Mouse (Mus musculus): ENCODE measurements around the gene Rtl6. TPM values are rescaled to one million over a fixed set of nuclear protein-coding genes. Genes with fewer than 3 reads are reported as not detected.
A peak's percentile ranks its signal among the peaks of the same experiment; 100 is the strongest.

Rtl6 gene
- polyA plus RNA-seq, 1 experiment from 2014 or later, result 27.6 TPM

- Histone ChIP-seq H3K36me3 (ENCODE audit: control insufficient read depth, insufficient read depth, low read length) (no peaks in the 10 kb centered on the region), H3K9ac (replicated peaks; ENCODE audit: low read depth, low read length) (no peak overlapping the region), H3K4me2 (ENCODE audit: low read depth, low read length) (no peak overlapping the region), H3K27me3 (ENCODE audit: control insufficient read depth, insufficient read depth, low read length) (no peaks in the 10 kb centered on the region), H3K9me3 (ENCODE audit: control insufficient read depth, low read length) (no peaks in the 10 kb centered on the region), H3K4me3 (ENCODE audit: low read depth, low read length) (no peak overlapping the region), H3K4me1 (ENCODE audit: control insufficient read depth, insufficient read depth, low read length) (peaks cover 11% of the 10 kb centered on the region; the same call in 1 of the 2 replicates), H3K27ac (ENCODE audit: low read depth, low read length) (no peak overlapping the region)
- WGBS, result 75% methylated on average over 5 of the region's 5 CpGs
- ATAC-seq (ENCODE audit: low read depth), result peak; percentile 41; the same call in 1 of the 2 replicates
Observed at GRCm38 (mm10) chr15:84592240-84592639, 34.6 kb upstream of the Rtl6 start.

DNA sequence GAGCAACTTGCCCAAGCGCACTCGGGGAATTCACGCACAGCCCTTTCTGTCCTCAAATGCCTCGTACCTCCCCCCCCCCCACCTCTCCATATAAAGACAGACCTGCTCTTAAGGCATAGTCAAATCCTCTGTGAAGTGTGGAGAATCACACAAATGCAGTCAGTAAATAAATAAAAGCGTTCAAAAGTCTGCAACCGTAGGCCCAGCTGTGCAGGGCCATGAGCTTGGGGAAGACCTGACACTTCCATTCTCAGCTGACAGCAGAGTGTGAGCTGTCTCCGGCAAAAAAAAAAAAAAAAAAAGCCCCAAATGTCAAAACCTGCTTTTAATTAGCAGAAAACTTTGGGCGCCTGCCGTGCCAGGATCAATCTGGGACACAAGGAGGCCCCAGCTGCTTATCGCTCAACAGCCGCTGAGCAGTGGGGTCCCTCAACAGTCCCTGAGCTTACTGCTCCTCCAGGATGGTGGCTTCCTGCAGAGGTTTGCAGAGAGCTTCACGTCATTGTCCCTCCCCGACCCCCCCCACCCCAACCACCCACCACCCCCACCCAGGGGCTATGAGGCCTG, 34.0 kb upstream of the Rtl6 start:
- Histone ChIP-seq H3K4me2 (ENCODE audit: low read depth, low read length) (no peak overlapping the region), H3K36me3 (ENCODE audit: control insufficient read depth, insufficient read depth, low read length) (no peaks in the 10 kb centered on the region), H3K27ac (ENCODE audit: low read depth, low read length) (no peak overlapping the region), H3K4me3 (ENCODE audit: low read depth, low read length) (no peak overlapping the region), H3K9me3 (ENCODE audit: control insufficient read depth, low read length) (no peaks in the 10 kb centered on the region), H3K4me1 (ENCODE audit: control insufficient read depth, insufficient read depth, low read length) (peaks cover 11% of the 10 kb centered on the region; the same call in 1 of the 2 replicates), H3K27me3 (ENCODE audit: control insufficient read depth, insufficient read depth, low read length) (no peaks in the 10 kb centered on the region), H3K9ac (replicated peaks; ENCODE audit: low read depth, low read length) (no peak overlapping the region)
- 34% methylated on average over 13 of the region's 13 CpGs for WGBS
- no peak for ATAC-seq (ENCODE audit: low read depth)

DNA sequence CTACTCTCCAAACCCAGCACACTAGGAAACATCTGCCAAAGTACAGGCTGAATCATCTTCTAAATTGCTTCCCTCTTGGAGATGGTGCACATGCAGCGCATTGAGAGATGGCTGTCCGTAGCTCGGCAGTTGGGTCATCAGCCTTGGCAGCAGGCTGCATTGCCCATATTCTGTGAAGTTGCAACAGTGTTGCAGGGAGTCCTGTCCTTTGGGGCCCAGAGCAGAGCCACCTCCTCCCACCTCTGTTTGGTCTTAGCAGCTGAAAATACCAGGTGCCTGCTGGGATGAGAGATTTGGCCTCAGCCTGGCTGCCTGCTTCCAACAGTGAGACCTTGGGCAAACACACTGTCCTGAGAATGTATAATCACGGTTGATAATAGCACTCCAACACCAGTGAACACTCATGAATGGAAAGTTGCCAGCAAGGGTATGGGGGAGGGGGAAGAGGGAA, 30.8 kb upstream of the Rtl6 start:
- Histone ChIP-seq H3K9me3 (ENCODE audit: control insufficient read depth, low read length) (no peaks in the 10 kb centered on the region), H3K27me3 (ENCODE audit: control insufficient read depth, insufficient read depth, low read length) (no peaks in the 10 kb centered on the region), H3K27ac (ENCODE audit: low read depth, low read length) (no peak overlapping the region), H3K4me3 (ENCODE audit: low read depth, low read length) (no peak overlapping the region), H3K4me1 (ENCODE audit: control insufficient read depth, insufficient read depth, low read length) (peaks cover 5% of the 10 kb centered on the region; the same call in 1 of the 2 replicates), H3K36me3 (ENCODE audit: control insufficient read depth, insufficient read depth, low read length) (no peaks in the 10 kb centered on the region), H3K9ac (replicated peaks; ENCODE audit: low read depth, low read length) (no peak overlapping the region), H3K4me2 (ENCODE audit: low read depth, low read length) (no peak overlapping the region)
- 69% methylated on average over 4 of the region's 4 CpGs for WGBS
- no peak for ATAC-seq (ENCODE audit: low read depth)

DNA sequence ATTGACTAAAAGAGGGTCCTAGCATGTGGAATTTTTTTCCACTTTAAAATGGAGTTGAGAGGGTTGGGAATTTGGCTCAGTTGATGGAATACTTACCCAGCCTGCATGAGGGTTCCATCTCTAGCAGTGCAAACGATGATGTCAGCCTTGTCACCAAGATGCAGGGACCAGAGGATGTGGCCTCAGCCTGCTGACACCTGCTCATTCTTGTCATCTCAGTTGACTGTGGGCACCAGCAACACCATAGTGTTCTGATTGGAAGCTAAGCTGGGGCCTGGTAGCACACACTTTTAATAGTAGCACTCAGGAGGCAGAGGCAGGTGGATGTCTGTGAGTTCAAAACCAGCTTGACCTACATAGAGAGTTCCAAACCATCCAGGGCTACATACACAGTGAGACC, 21.0 kb upstream of the Rtl6 start:
- WGBS, result 78% methylated on average over 1 of the region's 1 CpGs
- H3K4me1 ChIP-seq (ENCODE audit: control insufficient read depth, insufficient read depth, low read length), result no peaks in the 10 kb centered on the region
- H3K9ac ChIP-seq (replicated peaks; ENCODE audit: low read depth, low read length), result no peak overlapping the region
- no peaks in the 10 kb centered on the region for H3K27me3 ChIP-seq (ENCODE audit: control insufficient read depth, insufficient read depth, low read length)
- no peak overlapping the region for H3K27ac ChIP-seq (ENCODE audit: low read depth, low read length)
- H3K9me3 ChIP-seq (ENCODE audit: control insufficient read depth, low read length), result no peaks in the 10 kb centered on the region
- no peak for ATAC-seq (ENCODE audit: low read depth)
- no peaks in the 10 kb centered on the region for H3K36me3 ChIP-seq (ENCODE audit: control insufficient read depth, insufficient read depth, low read length)
- no peak overlapping the region for H3K4me2 ChIP-seq (ENCODE audit: low read depth, low read length)
- no peak overlapping the region for H3K4me3 ChIP-seq (ENCODE audit: low read depth, low read length)

DNA sequence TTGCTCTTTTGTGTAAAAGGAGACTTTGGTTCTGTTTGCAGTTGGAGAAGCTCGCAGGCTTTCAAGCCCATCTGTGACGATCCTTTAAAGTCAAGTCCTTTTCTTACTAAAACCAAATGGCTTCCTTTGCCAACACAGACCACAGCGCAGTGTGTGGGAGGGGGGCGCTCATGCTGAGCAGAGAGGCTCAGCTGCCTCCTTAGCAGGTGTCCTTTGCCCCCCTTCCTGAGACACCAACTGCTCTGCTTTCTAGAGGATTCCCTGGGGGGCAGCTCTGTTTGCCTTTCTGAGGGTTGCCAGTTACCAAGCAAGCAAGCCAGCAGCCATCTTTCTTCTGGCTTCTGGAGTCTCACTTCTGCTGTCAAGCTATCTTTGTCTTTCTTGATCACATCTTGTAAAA, 19.4 kb upstream of the Rtl6 start:
- Histone ChIP-seq H3K4me3 (ENCODE audit: low read depth, low read length) (no peak overlapping the region), H3K9me3 (ENCODE audit: control insufficient read depth, low read length) (no peaks in the 10 kb centered on the region), H3K9ac (replicated peaks; ENCODE audit: low read depth, low read length) (no peak overlapping the region), H3K4me2 (ENCODE audit: low read depth, low read length) (no peak overlapping the region), H3K4me1 (ENCODE audit: control insufficient read depth, insufficient read depth, low read length) (no peaks in the 10 kb centered on the region), H3K27me3 (ENCODE audit: control insufficient read depth, insufficient read depth, low read length) (no peaks in the 10 kb centered on the region), H3K36me3 (ENCODE audit: control insufficient read depth, insufficient read depth, low read length) (no peaks in the 10 kb centered on the region), H3K27ac (ENCODE audit: low read depth, low read length) (no peak overlapping the region)
- no peak for ATAC-seq (ENCODE audit: low read depth)
- 53% methylated on average over 4 of the region's 4 CpGs for WGBS

DNA sequence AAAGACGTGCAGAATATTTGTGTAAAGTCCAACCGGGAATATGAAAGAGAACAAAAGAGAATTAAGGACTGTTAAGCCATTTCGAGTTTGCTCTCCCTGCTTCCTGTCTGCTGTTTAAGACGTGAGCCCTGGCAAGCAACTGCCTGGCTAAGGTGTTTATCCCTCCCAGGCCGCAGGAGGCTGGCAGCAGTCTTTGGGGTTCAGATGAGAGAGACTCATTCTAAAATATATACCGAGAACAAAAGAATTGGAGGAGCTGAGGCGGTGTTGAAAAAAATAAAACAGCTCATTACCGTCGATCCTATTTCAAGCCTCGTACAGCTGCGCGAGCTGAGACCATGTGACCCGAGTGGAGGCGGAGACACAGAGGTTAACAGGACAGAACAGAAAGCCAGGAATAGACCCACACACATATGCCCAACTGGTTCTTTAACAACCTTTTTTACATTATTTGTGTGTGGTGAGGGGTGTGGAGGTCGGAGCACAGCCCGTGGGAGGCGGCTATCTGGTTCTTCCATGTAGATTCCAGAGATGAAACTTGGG, 9.0 kb upstream of the Rtl6 start:
- 70% methylated on average over 17 of the region's 17 CpGs for WGBS
- Histone ChIP-seq H3K27me3 (ENCODE audit: control insufficient read depth, insufficient read depth, low read length) (no peaks in the 10 kb centered on the region), H3K36me3 (ENCODE audit: control insufficient read depth, insufficient read depth, low read length) (no peaks in the 10 kb centered on the region), H3K27ac (ENCODE audit: low read depth, low read length) (no peak overlapping the region), H3K9ac (replicated peaks; ENCODE audit: low read depth, low read length) (no peak overlapping the region), H3K9me3 (ENCODE audit: control insufficient read depth, low read length) (no peaks in the 10 kb centered on the region), H3K4me2 (ENCODE audit: low read depth, low read length) (no peak overlapping the region), H3K4me3 (ENCODE audit: low read depth, low read length) (no peak overlapping the region), H3K4me1 (ENCODE audit: control insufficient read depth, insufficient read depth, low read length) (no peaks in the 10 kb centered on the region)
- ATAC-seq (ENCODE audit: low read depth), result no peak

DNA sequence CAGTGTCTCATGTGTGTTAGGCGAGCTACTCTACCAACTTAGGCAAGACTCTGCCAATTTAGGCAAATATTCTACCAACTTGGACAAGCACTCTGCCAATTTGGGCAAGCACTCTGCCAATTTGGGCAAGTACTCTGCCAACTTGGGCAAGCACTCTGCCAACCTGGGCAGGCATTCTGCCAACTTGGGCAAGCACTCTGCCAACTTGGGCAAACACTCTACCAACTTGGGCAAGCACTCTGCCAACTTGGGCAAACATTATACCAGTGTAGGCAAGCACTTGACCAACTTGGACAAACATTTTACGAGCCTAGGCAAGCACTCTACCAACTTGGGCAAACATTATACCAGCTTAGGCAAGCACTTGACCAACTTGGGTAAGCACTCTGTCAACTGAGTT, 3.9 kb upstream of the Rtl6 start:
- ATAC-seq (ENCODE audit: low read depth), result no peak
- H3K4me2 ChIP-seq (ENCODE audit: low read depth, low read length), result no peak overlapping the region
- H3K9ac ChIP-seq (replicated peaks; ENCODE audit: low read depth, low read length), result no peak overlapping the region
- H3K4me1 ChIP-seq (ENCODE audit: control insufficient read depth, insufficient read depth, low read length), result peaks cover 8% of the 10 kb centered on the region; the same call in 1 of the 2 replicates
- H3K27ac ChIP-seq (ENCODE audit: low read depth, low read length), result no peak overlapping the region
- H3K9me3 ChIP-seq (ENCODE audit: control insufficient read depth, low read length), result no peaks in the 10 kb centered on the region
- H3K4me3 ChIP-seq (ENCODE audit: low read depth, low read length), result no peak overlapping the region
- H3K27me3 ChIP-seq (ENCODE audit: control insufficient read depth, insufficient read depth, low read length), result no peaks in the 10 kb centered on the region
- whole genome bisulfite sequencing, result 88% methylated on average over 2 of the region's 2 CpGs
- H3K36me3 ChIP-seq (ENCODE audit: control insufficient read depth, insufficient read depth, low read length), result no peaks in the 10 kb centered on the region

DNA sequence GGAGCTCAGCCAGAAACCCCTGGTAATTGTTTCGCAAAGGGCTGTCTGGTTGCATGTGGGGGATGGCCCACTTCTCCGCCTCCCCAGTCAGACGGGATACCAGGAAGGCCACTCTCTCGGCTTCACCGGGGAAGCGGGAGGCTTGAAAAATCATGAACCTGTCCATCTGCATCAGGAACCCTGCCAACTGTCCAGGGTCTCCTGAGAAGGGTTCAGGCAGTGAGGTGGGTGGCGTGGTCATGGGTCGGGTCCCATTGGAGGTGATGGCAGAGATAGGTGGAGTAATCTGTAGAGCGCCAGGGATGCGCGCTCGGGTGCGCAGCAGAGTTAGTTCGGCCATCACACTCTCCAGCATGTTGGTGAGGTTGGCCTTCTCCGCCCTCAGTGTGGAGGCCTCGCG, 949 bp downstream of the Rtl6 start:
- Histone ChIP-seq H3K27ac (ENCODE audit: low read depth, low read length) (no peak overlapping the region), H3K9me3 (ENCODE audit: control insufficient read depth, low read length) (no peaks in the 10 kb centered on the region), H3K4me3 (ENCODE audit: low read depth, low read length) (peak overlapping the region; percentile 69), H3K4me2 (ENCODE audit: low read depth, low read length) (peak overlapping the region; percentile 90), H3K4me1 (ENCODE audit: control insufficient read depth, insufficient read depth, low read length) (peaks cover 19% of the 10 kb centered on the region; the same call in 1 of the 2 replicates), H3K9ac (replicated peaks; ENCODE audit: low read depth, low read length) (no peak overlapping the region), H3K27me3 (ENCODE audit: control insufficient read depth, insufficient read depth, low read length) (no peaks in the 10 kb centered on the region), H3K36me3 (ENCODE audit: control insufficient read depth, insufficient read depth, low read length) (peaks cover 6% of the 10 kb centered on the region)
- no peak for ATAC-seq (ENCODE audit: low read depth)
- WGBS, result 98% methylated on average over 17 of the region's 17 CpGs

GRCm38 (mm10) chr15:84551065-84551464, 6.6 kb downstream of the Rtl6 start:
- WGBS, result 86% methylated on average over 4 of the region's 4 CpGs
- Histone ChIP-seq H3K27me3 (ENCODE audit: control insufficient read depth, insufficient read depth, low read length) (no peaks in the 10 kb centered on the region), H3K36me3 (ENCODE audit: control insufficient read depth, insufficient read depth, low read length) (peaks cover 6% of the 10 kb centered on the region), H3K9ac (replicated peaks; ENCODE audit: low read depth, low read length) (no peak overlapping the region), H3K4me1 (ENCODE audit: control insufficient read depth, insufficient read depth, low read length) (0 out of 2 replicates have a peak, but pooled peaks cover 12% of the 10 kb centered on the region), H3K4me2 (ENCODE audit: low read depth, low read length) (no peak overlapping the region), H3K9me3 (ENCODE audit: control insufficient read depth, low read length) (no peaks in the 10 kb centered on the region), H3K4me3 (ENCODE audit: low read depth, low read length) (no peak overlapping the region), H3K27ac (ENCODE audit: low read depth, low read length) (no peak overlapping the region)
- ATAC-seq (ENCODE audit: low read depth), result no peak

Data from neural tube, embryonic 14.5 days (tissue).